Mouse (Mus musculus) megakaryocyte, embryonic 14.5 days (primary cell): Measurements from ENCODE around the gene Nat9.

Experiments
- FLI1 ChIP-seq: IDR thresholded peaks from 2 replicates; pipeline ENCODE4 v1.6.1; 2012; ENCODE audit warnings: low read length, inconsistent platforms, mixed read lengths
- GATA1 ChIP-seq: IDR thresholded peaks from 3 replicates; pipeline ENCODE4 v1.6.1; 2012; ENCODE audit warnings: mixed read lengths, low read length, inconsistent platforms, borderline replicate concordance

- no peak for TF ChIP-seq GATA1
- TF ChIP-seq FLI1, result no peak
Observed at GRCm38 (mm10) chr11:115233526-115234290, 46.0 kb upstream of the Nat9 start.
